Mouse (Mus musculus) heart, postnatal 25 days (tissue): ENCODE results near the gene Olfr1196. TPM values are rescaled to one million over a fixed set of nuclear protein-coding genes. Genes with fewer than 3 reads are reported as not detected.
"Not testable (repeated sequence)": the region's sequence is repeated elsewhere in the genome, so short reads cannot be mapped to it uniquely, and the experiment has no call there.

Source experiments
- DNase-seq: peaks from one replicate; pipeline ENCODE4 v3.0.0; 2022; ENCODE audit warnings: low spot score
- intact Hi-C: fragments of 180-260 bp; cut with DNase I; formaldehyde crosslinking; loops from one replicate; pipeline ENCODE4 v1.15.1; 2025
- total RNA-seq, 2 experiments: library from RNA; stranded (reverse); gene quantifications; 2 replicates each; pipeline ENCODE4 v1.2.3; 2021

Gene Olfr1196
- not detected for total RNA-seq

- intact Hi-C loops = no loop called here
- DNase-seq = no peak
These were observed at the start of gene Olfr1196 for GRCm38 (mm10) chr2:88704497-88704896. Olfr1196 (minus strand) TSS chr2:88704597.

DNA sequence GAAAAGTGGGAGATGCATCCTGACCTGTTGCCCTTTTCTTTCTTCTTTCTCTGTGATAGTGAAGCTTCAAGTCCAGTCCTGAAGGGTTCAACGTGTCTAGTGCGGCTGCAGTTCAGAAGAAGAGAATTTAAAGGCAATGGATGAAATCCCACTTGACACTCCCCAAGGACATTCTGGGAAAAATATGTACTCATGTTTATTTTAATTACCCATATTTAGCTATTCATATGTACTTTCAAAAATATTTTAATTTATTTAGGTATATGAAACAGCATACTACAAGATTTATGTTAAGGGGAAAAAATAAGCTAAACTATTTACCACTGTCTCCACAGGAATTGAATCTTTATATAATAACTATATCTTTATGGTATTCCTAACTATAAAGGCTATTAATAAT is 46.9 kb upstream of the Olfr1196 start, which contains the start of gene Olfr1198:
Gene Olfr1198, minus strand, starts transcription at position 101 of the 400 bp plus-strand sequence.
- DNase-seq = no peak
- intact Hi-C loops = no loop called here

GRCm38 (mm10) chr2:88743379-88743778 is 39.0 kb upstream of the Olfr1196 start:
- intact Hi-C loops = no loop called here
- DNase-seq = no peak

GRCm38 (mm10) chr2:88732266-88732665 is 27.9 kb upstream of the Olfr1196 start, which contains the start of gene Olfr1197:
Olfr1197 (minus strand) TSS chr2:88732366.
- intact Hi-C loops = no loop called here
- no peak for DNase-seq

DNA sequence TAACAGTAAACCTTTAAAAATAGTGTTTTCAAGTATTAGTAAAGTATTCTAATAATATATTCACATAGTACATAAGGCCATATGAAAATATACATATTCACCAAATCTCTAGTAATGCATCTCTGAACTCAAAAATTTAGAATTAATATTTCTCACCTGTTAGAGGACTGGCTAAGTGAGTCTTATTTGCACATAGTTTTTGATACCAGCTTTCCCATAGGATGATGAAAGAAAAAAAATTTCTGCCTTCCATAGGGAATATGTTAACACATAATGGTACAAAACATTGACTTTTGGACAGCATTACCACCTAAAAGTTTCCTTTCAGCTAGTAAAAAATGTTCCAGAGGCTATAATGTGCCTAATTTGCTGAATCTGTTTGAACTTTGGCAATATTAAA is 15.3 kb downstream of the Olfr1196 start, which contains the start of gene Olfr1195:
Gene Olfr1195, minus strand, starts transcription at position 101 of the 400 bp plus-strand sequence.
- DNase-seq = no peak
- intact Hi-C loops = no loop called here

- DNase-seq, intact Hi-C loops: not testable (repeated sequence)
These were observed 29.1 kb downstream of the Olfr1196 start, which contains the start of gene Olfr1193 for GRCm38 (mm10) chr2:88675328-88675727. Olfr1193 (plus strand) TSS chr2:88675628.

DNA sequence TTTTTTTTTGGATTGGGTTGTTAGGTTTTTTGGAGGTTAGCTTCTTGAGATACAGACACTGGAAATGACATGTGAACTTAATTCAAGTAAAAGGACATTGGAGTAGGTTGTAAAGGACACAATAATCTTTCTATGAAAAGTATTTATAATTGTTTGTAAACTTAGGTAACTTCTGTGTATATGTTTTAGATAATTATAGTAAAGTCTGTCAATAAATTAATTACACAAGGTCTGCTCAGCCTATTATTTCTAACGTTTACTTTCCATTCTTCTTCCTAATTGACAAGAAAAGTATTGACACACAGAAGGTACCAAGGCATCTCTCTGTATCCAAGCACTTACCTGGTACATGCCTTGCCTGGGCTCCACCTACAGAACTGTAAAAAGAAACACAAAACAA is 56.2 kb downstream of the Olfr1196 start, which contains the start of gene Olfr1192-ps1:
Gene Olfr1192-ps1, plus strand, starts transcription at position 301 of the 400 bp plus-strand sequence.
- intact Hi-C loops = no loop called here
- no peak for DNase-seq

Other genes starting within 250 kb of the Olfr1196 start
- gene Olfr1183, start 249.7 kb downstream of the Olfr1196 start, total RNA-seq = not detected
- not detected for gene Olfr1184, start 221.0 kb downstream of the Olfr1196 start, total RNA-seq
- gene Olfr1185-ps1, start 211.3 kb downstream of the Olfr1196 start, total RNA-seq = not detected
- gene Olfr1186, start 186.0 kb downstream of the Olfr1196 start, total RNA-seq = not detected
- not detected for gene Olfr1188, start 147.7 kb downstream of the Olfr1196 start, total RNA-seq
- gene Olfr1189, start 118.1 kb downstream of the Olfr1196 start, total RNA-seq = not detected
- not detected for gene Olfr1191-ps1, start 64.1 kb downstream of the Olfr1196 start, total RNA-seq
- gene Olfr1192-ps1, start 56.1 kb downstream of the Olfr1196 start, total RNA-seq = not detected
- not detected for gene Olfr1193, start 29.0 kb downstream of the Olfr1196 start, total RNA-seq
- not detected for gene Olfr1195, start 15.4 kb downstream of the Olfr1196 start, total RNA-seq
- gene Olfr1197, start 27.8 kb upstream of the Olfr1196 start, total RNA-seq = not detected
- not detected for gene Olfr1198, start 46.8 kb upstream of the Olfr1196 start, total RNA-seq
- gene Olfr1199, start 55.9 kb upstream of the Olfr1196 start, total RNA-seq = not detected
- gene Olfr1200, start 65.9 kb upstream of the Olfr1196 start, total RNA-seq = not detected
- not detected for gene Olfr1201, start 88.4 kb upstream of the Olfr1196 start, total RNA-seq
- gene Olfr1202, start 109.9 kb upstream of the Olfr1196 start, total RNA-seq = not detected
- gene Olfr1205, start 125.1 kb upstream of the Olfr1196 start, total RNA-seq = not detected
- not detected for gene Olfr1204, start 144.7 kb upstream of the Olfr1196 start, total RNA-seq
- not detected for gene Olfr1206, start 158.6 kb upstream of the Olfr1196 start, total RNA-seq
- not detected for gene Olfr1208, start 197.7 kb upstream of the Olfr1196 start, total RNA-seq
- gene Olfr1209, start 210.6 kb upstream of the Olfr1196 start, total RNA-seq = not detected
- not detected for gene Olfr1211, start 233.5 kb upstream of the Olfr1196 start, total RNA-seq
- not detected for gene Olfr1212, start 249.4 kb upstream of the Olfr1196 start, total RNA-seq